Mouse (Mus musculus) gastrocnemius, postnatal 14 days (tissue): ENCODE data around the gene Olfr1123. TPM values are rescaled to one million over a fixed set of nuclear protein-coding genes. Genes with fewer than 3 reads are reported as not detected.
"Not testable (repeated sequence)": the region's sequence is repeated elsewhere in the genome, so short reads cannot be mapped to it uniquely, and the experiment has no call there.

Experiments used
- DNase-seq: peaks from one replicate; pipeline ENCODE4 v3.0.0; 2021; ENCODE audit warnings: mixed read lengths
- intact Hi-C: fragments of 180-260 bp; cut with DNase I; formaldehyde crosslinking; loops from one replicate; pipeline ENCODE4 v1.15.1; 2025; ENCODE audit warnings: low total_unique reads
- long read RNA-seq, 2 experiments: library from polyadenylated mRNA; stranded (forward); transcript quantifications; one replicate each; pipeline ENCODE4 v2.0.0; 2021
- total RNA-seq, 2 experiments: library from RNA; stranded (reverse); gene quantifications; 2 replicates each; pipeline ENCODE4 v1.2.3; 2021

Gene Olfr1123
- total RNA-seq: not detected
- long read RNA-seq, experiment 1: 0 reads
- long read RNA-seq, experiment 2: 0 reads

GRCm38 (mm10) chr2:87416335-87416734 lies at the start of gene Olfr1123:
Gene Olfr1123, plus strand, starts transcription at chr2:87416635.
- no peak for DNase-seq
- intact Hi-C loops: no loop called here

GRCm38 (mm10) chr2:87369595-87369994 lies 46.8 kb upstream of the Olfr1123 start, which contains the start of gene Olfr1121:
Gene Olfr1121, plus strand, starts transcription at chr2:87369895.
- intact Hi-C loops: no loop called here
- DNase-seq: no peak

GRCm38 (mm10) chr2:87371726-87372125 lies 44.7 kb upstream of the Olfr1123 start:
- intact Hi-C loops: no loop called here

GRCm38 (mm10) chr2:87383935-87384334 lies 32.5 kb upstream of the Olfr1123 start:
- intact Hi-C loops: no loop called here
- no peak for DNase-seq

More at GRCm38 (mm10) chr2:87371726-87372125, 44.7 kb upstream of the Olfr1123 start:
- no peak for DNase-seq

- no peak for DNase-seq
- intact Hi-C loops: no loop called here
Measured at GRCm38 (mm10) chr2:87385549-87385948, 30.9 kb upstream of the Olfr1123 start, which contains the start of gene Olfr1122. Gene Olfr1122, plus strand, starts transcription at chr2:87385849.

GRCm38 (mm10) chr2:87393605-87394004 lies 22.8 kb upstream of the Olfr1123 start:
- intact Hi-C loops, DNase-seq: not testable (repeated sequence)

- DNase-seq, intact Hi-C loops: not testable (repeated sequence)
Measured at GRCm38 (mm10) chr2:87394686-87395085, 21.7 kb upstream of the Olfr1123 start.

GRCm38 (mm10) chr2:87429975-87430374 lies 13.5 kb downstream of the Olfr1123 start, which contains the start of gene Olfr1124:
Gene Olfr1124, plus strand, starts transcription at chr2:87430275.
- intact Hi-C loops: no loop called here

GRCm38 (mm10) chr2:87437731-87438130 lies 21.3 kb downstream of the Olfr1123 start:
- DNase-seq: no peak
- intact Hi-C loops: no loop called here

More at GRCm38 (mm10) chr2:87429975-87430374, 13.5 kb downstream of the Olfr1123 start, which contains the start of gene Olfr1124:
- no peak for DNase-seq

- intact Hi-C loops: no loop called here
- no peak for DNase-seq
Measured at GRCm38 (mm10) chr2:87453662-87454061, 37.2 kb downstream of the Olfr1123 start, which contains the start of gene Olfr1126. Gene Olfr1126, plus strand, starts transcription at chr2:87453962.

- intact Hi-C loops: loop anchor here (2.0 kb wide), 1 partner anchor 57 kb away; no protein-coding TSS in a partner anchor
- DNase-seq: no peak
Measured at GRCm38 (mm10) chr2:87461769-87462168, 45.3 kb downstream of the Olfr1123 start.

Other genes with a start within 250 kb of the Olfr1123 start
- gene Olfr1112, start 228.8 kb upstream of the Olfr1123 start, total RNA-seq: not detected
- not detected for gene Olfr1113, start 207.7 kb upstream of the Olfr1123 start, total RNA-seq
- not detected for gene Olfr1115, start 168.6 kb upstream of the Olfr1123 start, total RNA-seq
- not detected for gene Olfr1116, start 149.1 kb upstream of the Olfr1123 start, total RNA-seq
- not detected for gene Olfr1118, start 109.1 kb upstream of the Olfr1123 start, total RNA-seq
- not detected for gene Olfr1120, start 61.8 kb upstream of the Olfr1123 start, total RNA-seq
- not detected for gene Olfr1121, start 46.7 kb upstream of the Olfr1123 start, total RNA-seq
- gene Olfr1122, start 30.8 kb upstream of the Olfr1123 start, total RNA-seq: not detected
- gene Olfr1124, start 13.6 kb downstream of the Olfr1123 start, total RNA-seq: not detected
- not detected for gene Olfr1126, start 37.3 kb downstream of the Olfr1123 start, total RNA-seq
- not detected for gene Pramel7, start 80.5 kb downstream of the Olfr1123 start, total RNA-seq
- not detected for gene Pramel6, start 89.9 kb downstream of the Olfr1123 start, total RNA-seq
- not detected for gene Olfr153, start 115.2 kb downstream of the Olfr1123 start, total RNA-seq
- gene Olfr1128, start 128.9 kb downstream of the Olfr1123 start, total RNA-seq: not detected
- not detected for gene Olfr1129, start 157.3 kb downstream of the Olfr1123 start, total RNA-seq
- not detected for gene Olfr1130, start 189.6 kb downstream of the Olfr1123 start, total RNA-seq
- not detected for gene Olfr1131, start 210.5 kb downstream of the Olfr1123 start, total RNA-seq
- gene Olfr1132, start 220.9 kb downstream of the Olfr1123 start, total RNA-seq: not detected
- gene Olfr1133, start 230.7 kb downstream of the Olfr1123 start, total RNA-seq: not detected
- not detected for gene Olfr1134, start 241.8 kb downstream of the Olfr1123 start, total RNA-seq